Mouse (Mus musculus): ENCODE results near the gene 3425401B19Rik.

Gene 3425401B19Rik

GRCm38 (mm10) chr14:32663099-32663498, 22.0 kb downstream of the 3425401B19Rik start:
- DNase-seq (ENCODE audit: low read depth, low spot score), result no peak

- no peak for DNase-seq (ENCODE audit: low read depth, low spot score)
Observed at GRCm38 (mm10) chr14:32659781-32660180, 25.3 kb downstream of the 3425401B19Rik start.

GRCm38 (mm10) chr14:32638485-32638884, 46.6 kb downstream of the 3425401B19Rik start:
- DNase-seq (ENCODE audit: low read depth, low spot score), result no peak

GRCm38 (mm10) chr14:32634015-32634682, 50.9 kb downstream of the 3425401B19Rik start:
- DNase-seq (ENCODE audit: low read depth, low spot score), result no peak

- no peak for DNase-seq (ENCODE audit: low read depth, low spot score)
Observed at GRCm38 (mm10) chr14:32632908-32633600, 52.0 kb downstream of the 3425401B19Rik start.

GRCm38 (mm10) chr14:32628584-32628983, 56.5 kb downstream of the 3425401B19Rik start:
- no peak for DNase-seq (ENCODE audit: low read depth, low spot score)

- DNase-seq (ENCODE audit: low read depth, low spot score), result no peak
Observed at GRCm38 (mm10) chr14:32627271-32627670, 57.8 kb downstream of the 3425401B19Rik start.

GRCm38 (mm10) chr14:32624811-32625210, 60.3 kb downstream of the 3425401B19Rik start:
- no peak for DNase-seq (ENCODE audit: low read depth, low spot score)

- no peak for DNase-seq (ENCODE audit: low read depth, low spot score)
Observed at GRCm38 (mm10) chr14:32624245-32624644, 60.8 kb downstream of the 3425401B19Rik start.

- no peak for DNase-seq (ENCODE audit: low read depth, low spot score)
Observed at GRCm38 (mm10) chr14:32617253-32617652, 67.8 kb downstream of the 3425401B19Rik start.

- DNase-seq (ENCODE audit: low read depth, low spot score), result no peak
Observed at GRCm38 (mm10) chr14:32609392-32609791, 75.7 kb downstream of the 3425401B19Rik start.

Data from brain, embryonic 18.5 days (tissue).